Mouse (Mus musculus) brain, embryonic 14.5 days (tissue): Measurements from ENCODE around the gene Psg27. TPM values are rescaled to one million over a fixed set of nuclear protein-coding genes. Genes with fewer than 3 reads are reported as not detected.
A peak's percentile ranks its signal among the peaks of the same experiment; 100 is the strongest.
"Not testable (repeated sequence)": the region's sequence is repeated elsewhere in the genome, so short reads cannot be mapped to it uniquely, and the experiment has no call there.

Source experiments
- DNase-seq: peaks from one replicate; pipeline ENCODE4 v3.0.0-alpha.2; 2011; ENCODE audit warnings: low read depth
- CTCF ChIP-seq: fragments of 200-500 bp; IDR thresholded peaks from 2 replicates; pipeline ENCODE4 v1.5.1; 2012; ENCODE audit warnings: inconsistent platforms, mild to moderate bottlenecking, moderate library complexity, borderline replicate concordance; ENCODE audit not compliant: insufficient read depth, insufficient read length; ENCODE audit errors: extremely low read depth
- POLR2A ChIP-seq: fragments of 200-500 bp; IDR thresholded peaks from 2 replicates; pipeline ENCODE4 v1.6.1; 2012; ENCODE audit warnings: mild to moderate bottlenecking, inconsistent platforms, borderline replicate concordance; ENCODE audit not compliant: poor library complexity, insufficient read depth, insufficient read length, severe bottlenecking; ENCODE audit errors: extremely low read depth
- polyA plus RNA-seq: library from polyadenylated mRNA; depleted of rRNA; stranded (reverse); fragments of >200 nt; gene quantifications from 2 replicates; pipeline ENCODE4 v1.2.3, GENCODE M21; 2012; rRNA removed

Gene Psg27
- polyA plus RNA-seq = 0.06 and 0.07 TPM in 2 replicates

DNA sequence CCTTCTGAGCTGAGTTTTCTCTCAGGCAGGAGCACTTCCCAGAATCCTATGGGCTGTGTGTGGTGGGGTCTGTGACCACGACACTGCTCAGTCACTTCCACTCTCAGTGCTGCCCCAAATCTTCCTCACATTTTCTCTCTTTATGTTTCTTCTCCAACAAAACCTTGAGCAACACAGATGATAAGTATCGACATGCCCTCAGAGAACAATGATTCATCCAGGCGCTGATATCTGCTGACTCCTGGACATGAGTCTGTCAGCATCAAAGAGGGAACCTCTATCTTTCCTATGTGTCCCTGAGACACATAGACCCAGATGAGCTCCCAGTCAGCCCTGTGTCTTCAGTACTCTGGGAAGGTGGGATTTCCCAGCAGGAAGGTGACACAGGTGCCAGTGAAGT is at the start of gene Psg27:
TSS of gene Psg27 (minus strand) at position 101 of the 400 bp plus-strand sequence.
- TF ChIP-seq POLR2A (no peak), CTCF (no peak)
- DNase-seq = no peak

GRCm38 (mm10) chr7:18616401-18616800 is 49.3 kb upstream of the Psg27 start, which contains the start of gene Psg23:
Gene Psg23 (minus strand): TSS chr7:18616501.
- DNase-seq = not testable (repeated sequence)

- DNase-seq = no peak
- TF ChIP-seq POLR2A (no peak), CTCF (no peak)
Observed at GRCm38 (mm10) chr7:18559850-18560249, 7.3 kb downstream of the Psg27 start.

DNA sequence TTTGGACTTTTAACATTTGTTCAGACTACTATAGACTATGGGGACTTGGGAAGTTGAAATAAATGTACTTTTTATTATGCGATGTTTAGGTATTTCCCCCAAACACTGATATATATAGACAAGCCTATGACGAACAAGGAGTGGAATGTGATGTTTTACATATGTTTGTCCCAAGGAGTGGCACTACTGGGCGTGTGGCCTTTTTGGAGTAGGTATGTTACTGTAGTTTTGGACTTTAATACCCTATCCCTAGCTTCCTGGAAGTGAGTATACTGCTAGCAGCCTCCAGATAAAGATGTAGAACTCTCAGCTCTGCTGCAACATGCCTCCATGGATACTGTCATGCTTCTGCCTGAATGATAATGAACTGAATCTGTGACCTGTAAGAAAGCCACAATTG is 11.4 kb downstream of the Psg27 start:
- DNase-seq = not testable (repeated sequence)

DNA sequence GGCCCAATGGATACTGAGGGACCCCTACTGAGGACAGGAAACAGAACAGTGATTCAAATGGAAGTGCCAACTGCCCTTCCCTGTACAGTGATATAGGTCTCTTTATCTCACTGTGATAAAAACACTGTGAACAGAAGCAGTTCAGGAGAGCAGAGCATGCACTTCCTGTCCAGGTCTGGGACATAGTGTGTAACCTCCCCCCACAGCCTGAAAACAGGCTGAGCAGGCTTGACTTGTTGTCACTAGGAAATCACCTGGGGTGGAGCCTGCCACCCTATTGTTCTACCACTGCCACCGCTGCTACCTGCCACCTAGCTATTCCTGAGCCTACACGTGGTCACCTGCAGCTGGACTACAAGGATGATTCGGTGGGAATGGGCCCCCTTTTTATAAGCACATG is 33.7 kb downstream of the Psg27 start:
- no peak for DNase-seq
- TF ChIP-seq POLR2A (no peak), CTCF (no peak)

GRCm38 (mm10) chr7:18532169-18532568 is 34.9 kb downstream of the Psg27 start, which contains the start of gene Psg25:
Gene Psg25 (minus strand): TSS chr7:18532269.
- TF ChIP-seq POLR2A = no peak
- no peak for TF ChIP-seq CTCF
- no peak for DNase-seq

GRCm38 (mm10) chr7:18524668-18525067 is 42.4 kb downstream of the Psg27 start:
- DNase-seq = no peak
- no peak for TF ChIP-seq CTCF
- no peak for TF ChIP-seq POLR2A

DNA sequence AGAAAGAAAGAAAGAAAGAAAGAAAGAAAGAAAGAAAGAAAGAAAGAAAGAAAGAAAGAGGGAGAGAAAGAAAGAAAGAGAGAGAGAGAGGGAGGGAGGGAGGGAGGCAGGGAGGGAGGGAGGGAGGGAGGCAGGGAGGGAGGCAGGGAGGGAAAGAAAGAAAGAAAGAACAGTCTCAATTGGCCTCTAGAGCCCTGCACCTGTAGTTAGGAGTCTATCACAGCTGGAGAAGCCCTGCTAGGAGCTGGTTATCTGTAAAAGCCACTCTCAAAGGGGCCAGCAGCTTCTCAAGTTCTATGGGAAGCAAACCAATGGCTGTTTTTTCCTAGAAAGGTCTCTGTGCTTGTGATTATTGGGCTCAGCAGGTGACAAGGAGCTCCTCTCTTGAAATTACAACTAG is 54.3 kb downstream of the Psg27 start:
- DNase-seq = not testable (repeated sequence)

GRCm38 (mm10) chr7:18512417-18512816 is 54.7 kb downstream of the Psg27 start:
- not testable (repeated sequence) for DNase-seq

DNA sequence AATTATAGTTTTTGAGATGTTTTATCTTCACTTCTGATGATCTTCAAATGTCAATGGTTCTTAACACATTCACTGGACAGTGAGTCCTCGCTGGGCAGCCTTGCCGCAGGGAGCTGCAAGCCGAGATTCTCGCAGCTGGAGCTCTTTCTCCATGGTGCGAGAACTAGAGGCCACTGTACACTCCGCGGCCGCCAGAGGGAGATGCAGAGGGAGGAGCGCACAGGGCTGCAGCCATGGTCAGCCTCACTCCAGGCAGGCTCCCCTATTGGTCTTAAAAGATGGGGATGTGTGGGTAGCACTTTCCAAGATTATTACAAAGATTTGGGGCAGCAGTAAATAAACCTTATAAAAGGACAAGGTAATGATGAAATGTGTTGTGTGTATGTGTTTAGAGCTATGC is 55.6 kb downstream of the Psg27 start:
- TF ChIP-seq POLR2A = no peak
- TF ChIP-seq CTCF = peak; percentile 52
- DNase-seq = peak; percentile 1

Other genes starting within 250 kb of the Psg27 start
- gene Psg18, start 212.3 kb downstream of the Psg27 start, polyA plus RNA-seq = 0.14 TPM in 1 of 2 replicates, not detected in the other
- gene Psg28, start 135.3 kb downstream of the Psg27 start, polyA plus RNA-seq = 0.05 TPM in 1 of 2 replicates, not detected in the other
- gene Psg26, start 83.1 kb downstream of the Psg27 start, polyA plus RNA-seq = not detected in 2 replicates
- 0.03 and 0.04 TPM in 2 replicates for gene Psg25, start 35.0 kb downstream of the Psg27 start, polyA plus RNA-seq
- 0.04 TPM in 1 of 2 replicates, not detected in the other for gene Psg23, start 49.2 kb upstream of the Psg27 start, polyA plus RNA-seq
- gene Psg21, start 89.4 kb upstream of the Psg27 start, polyA plus RNA-seq = 0.14 and 0.16 TPM in 2 replicates
- gene Psg20, start 118.9 kb upstream of the Psg27 start, polyA plus RNA-seq = not detected in 2 replicates
- not detected in 2 replicates for gene Psg22, start 150.8 kb upstream of the Psg27 start, polyA plus RNA-seq
- 0.07 TPM in 1 of 2 replicates, not detected in the other for gene Psg19, start 231.2 kb upstream of the Psg27 start, polyA plus RNA-seq